Mouse (Mus musculus): ENCODE measurements at regions not wholly inside any gene's neighbourhood (a gene's known extent, or its start where the extent isn't known, plus 50 kb on each side); places are given as distances from the start of the nearest gene placed in this dataset.

- TF ChIP-seq CTCF (IDR thresholded peaks at IDR 0.05; ENCODE audit: extremely low read depth, insufficient read length, insufficient replicate concordance, low read depth, low read length), result no peak
- TF ChIP-seq POLR2A (IDR thresholded peaks at IDR 0.05; ENCODE audit: low read depth, low read length), result no peak
Measured at GRCm38 (mm10) chr1:161575939-161576338, 81.5 kb downstream of the Tnfsf18 start.
